In genomic region chrX:117102359-117102758, GRCm38 (mm10) we compare ENCODE assay signal across 27 mouse cellular contexts.
"Had no signal": no experiment of that assay in that cellular context is flagged by ENCODE, and none has a peak within 500 bp of the region (broad histone marks: within the 10 kb centered on the region; RNA-seq: fewer than 3 reads in every experiment).

No protein-coding gene starts in this region.

- H3K9ac ChIP-seq: limb, embryonic 12.5 days; limb, embryonic 13.5 days; limb, embryonic 15.5 days; liver, embryonic 12.5 days; liver, embryonic 13.5 days; liver, embryonic 14.5 days; liver, embryonic 15.5 days; liver, postnatal 0 days; lung, embryonic 14.5 days; lung, embryonic 15.5 days; midbrain, embryonic 12.5 days; midbrain, embryonic 13.5 days; midbrain, embryonic 15.5 days had no signal

- H3K36me3 ChIP-seq: limb, embryonic 10.5 days; limb, embryonic 12.5 days; limb, embryonic 13.5 days; limb, embryonic 15.5 days; liver, embryonic 12.5 days; liver, embryonic 13.5 days; liver, embryonic 15.5 days; lung, embryonic 15.5 days; midbrain, embryonic 10.5 days; midbrain, embryonic 12.5 days; midbrain, embryonic 13.5 days; midbrain, embryonic 15.5 days had no signal

- DNase-seq: left cerebral cortex, postnatal 4 days; liver; liver, embryonic 13.5 days; liver, postnatal 0 days; lung, adult 18-20 months; lung, adult 2 months; lung, embryonic 14.5 days; lung, postnatal 10 days; lung, postnatal 14 days; lung, postnatal 36 days; lung, postnatal 4 days; midbrain, embryonic 14.5 days had no signal

- H3K27me3 ChIP-seq: limb, embryonic 12.5 days; limb, embryonic 13.5 days; limb, embryonic 15.5 days; liver, embryonic 12.5 days; liver, embryonic 13.5 days; liver, embryonic 15.5 days; lung, embryonic 15.5 days; megakaryocyte, embryonic 14.5 days; midbrain, embryonic 12.5 days; midbrain, embryonic 13.5 days; midbrain, embryonic 15.5 days had no signal

- H3K4me3 ChIP-seq: limb, embryonic 10.5 days; limb, embryonic 12.5 days; limb, embryonic 13.5 days; limb, embryonic 15.5 days; liver, embryonic 12.5 days; liver, embryonic 13.5 days; liver, embryonic 15.5 days; lung, embryonic 15.5 days; megakaryocyte, embryonic 14.5 days; midbrain, embryonic 10.5 days; midbrain, embryonic 12.5 days; midbrain, embryonic 13.5 days; midbrain, embryonic 15.5 days; myocyte had no signal

- H3K27ac ChIP-seq: limb, embryonic 10.5 days; limb, embryonic 12.5 days; limb, embryonic 13.5 days; limb, embryonic 15.5 days; liver, embryonic 12.5 days; liver, embryonic 13.5 days; liver, embryonic 14.5 days; liver, embryonic 15.5 days; lung, embryonic 15.5 days; macrophage; midbrain, embryonic 10.5 days; midbrain, embryonic 12.5 days; midbrain, embryonic 13.5 days; midbrain, embryonic 15.5 days had no signal

- H3K9me3 ChIP-seq: limb, embryonic 10.5 days; limb, embryonic 12.5 days; limb, embryonic 13.5 days; limb, embryonic 15.5 days; liver, embryonic 12.5 days; liver, embryonic 13.5 days; liver, embryonic 15.5 days; lung, embryonic 15.5 days; midbrain, embryonic 10.5 days; midbrain, embryonic 12.5 days; midbrain, embryonic 13.5 days; midbrain, embryonic 15.5 days had no signal

- H3K4me1 ChIP-seq: limb, embryonic 10.5 days; limb, embryonic 12.5 days; limb, embryonic 13.5 days; limb, embryonic 15.5 days; liver, embryonic 12.5 days; liver, embryonic 13.5 days; liver, embryonic 15.5 days; lung, embryonic 15.5 days; megakaryocyte, embryonic 14.5 days; midbrain, embryonic 10.5 days; midbrain, embryonic 12.5 days; midbrain, embryonic 13.5 days; midbrain, embryonic 15.5 days had no signal
